Mouse (Mus musculus): ENCODE measurements around the gene Iqgap2.

Iqgap2 gene

GRCm38 (mm10) chr13:95581850-95582249 is 309.9 kb downstream of the Iqgap2 start:
- DNase-seq (ENCODE audit: low spot score): no peak

- DNase-seq (ENCODE audit: low spot score): no peak
These were observed 313.6 kb downstream of the Iqgap2 start for GRCm38 (mm10) chr13:95578016-95578697.
